Mouse (Mus musculus) stomach, postnatal 0 days (tissue): ENCODE results near the gene Gnaz.

ENCODE experiments used
- CTCF ChIP-seq: IDR thresholded peaks from 2 replicates; pipeline ENCODE4 v1.5.1; 2016; ENCODE audit warnings: antibody characterized with exemption, low read depth, mild to moderate bottlenecking, moderate library complexity
- EP300 ChIP-seq: optimal IDR thresholded peaks from 2 replicates; pipeline ENCODE3; 2016; ENCODE audit warnings: antibody characterized with exemption

DNA sequence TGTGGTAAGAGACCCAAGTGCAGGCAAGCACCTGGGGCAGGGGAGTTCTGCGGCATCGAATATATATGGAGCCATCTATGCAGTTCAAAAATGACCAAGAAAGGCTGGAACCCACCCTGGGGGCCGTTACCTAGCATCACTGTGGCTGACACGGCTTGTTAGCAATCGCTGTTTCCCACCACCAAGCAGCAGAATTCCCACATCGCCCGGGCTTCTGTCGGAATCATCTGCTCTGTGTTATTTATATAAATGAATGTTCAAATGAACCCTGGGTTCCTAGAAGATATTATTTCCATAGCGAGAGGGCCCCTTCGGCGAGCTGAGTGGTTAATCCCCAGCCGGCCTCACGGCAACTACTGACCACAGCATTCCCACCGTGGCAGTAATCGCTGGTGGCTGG is 43.7 kb downstream of the Gnaz start:
- no peak for TF ChIP-seq CTCF
- no peak for TF ChIP-seq EP300
